In the genomic region with DNA sequence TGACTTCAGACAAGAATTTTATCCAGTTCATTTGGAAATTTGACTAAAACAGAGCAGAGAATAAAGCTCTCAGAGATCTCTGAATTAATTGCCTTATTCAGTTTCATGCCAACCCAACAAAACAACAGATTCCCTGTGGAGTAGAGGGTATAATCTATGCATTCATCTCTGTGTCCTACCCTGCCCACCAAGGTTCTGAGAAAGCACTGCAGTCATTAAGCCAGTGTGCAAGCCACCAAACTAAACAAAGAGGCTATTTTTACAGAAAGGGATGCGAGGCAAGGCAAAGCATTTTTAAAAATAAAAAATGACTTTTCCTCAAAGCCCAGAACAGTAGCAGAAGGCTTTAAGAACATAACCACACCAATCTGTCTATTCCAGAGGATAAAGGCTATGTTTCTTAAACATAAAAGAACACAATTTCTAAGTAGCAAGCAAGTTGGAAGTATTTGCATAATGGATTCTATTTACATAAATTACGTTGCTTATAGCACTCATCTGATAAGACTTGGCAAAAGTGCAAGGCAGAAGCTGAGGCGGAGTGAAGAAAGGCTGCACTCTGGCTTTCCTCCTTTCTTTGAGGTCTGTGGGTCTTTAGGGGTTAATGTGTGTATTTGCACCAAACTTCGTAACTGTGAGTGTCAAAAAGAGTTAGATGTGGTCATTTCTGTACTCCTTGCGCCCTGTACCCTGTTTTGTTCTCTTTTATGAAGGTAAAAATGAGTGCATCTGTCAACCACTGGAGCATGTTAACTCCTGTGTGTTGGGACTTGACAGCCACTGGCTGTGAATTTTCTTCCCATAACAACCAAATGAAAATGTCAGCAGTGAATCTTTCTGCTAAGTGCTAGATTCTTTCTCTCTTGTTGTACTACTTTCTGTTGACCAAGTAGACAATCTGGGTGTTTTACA, we compare ENCODE assay signal across 12 mouse cellular contexts.
DNase-seq lines count a peak whose midpoint lies in the region; ATAC-seq and TF ChIP-seq lines count a peak whose summit lies in the region.
"Had no signal": no experiment of that assay in that cellular context is flagged by ENCODE, and none has a peak within 500 bp of the region (broad histone marks: within the 10 kb centered on the region; RNA-seq: fewer than 3 reads in every experiment).

No protein-coding gene starts in this region.

- no peaks in the 10 kb centered on the region for H3K36me3 ChIP-seq in forebrain, embryonic 13.5 days (ENCODE audit: poor library complexity, severe bottlenecking)
- no peaks in the 10 kb centered on the region for H3K36me3 ChIP-seq in hindbrain, postnatal 0 days (ENCODE audit: insufficient read depth, low read length)
- H3K36me3 ChIP-seq in neural tube, embryonic 13.5 days: no peaks in the 10 kb centered on the region
- H3K36me3 ChIP-seq: heart, embryonic 15.5 days; lung, embryonic 15.5 days had no signal

- intact Hi-C loops in heart, postnatal 25 days (cut with DNase I): no loop called here

- DNase-seq in layer of hippocampus, adult 8-10 months (ENCODE audit: low spot score in 2 of 2): peak; percentile 14 to 27
- no peak for DNase-seq in layer of hippocampus, postnatal 10 days (ENCODE audit: low spot score in 2 of 2)
- peak; percentile 63 for DNase-seq in hindbrain, postnatal 0 days (ENCODE audit: low spot score)
- no peak for DNase-seq in heart, postnatal 25 days (ENCODE audit: low spot score)
- no peak for DNase-seq in ovary, postnatal 36 days (ENCODE audit: low spot score)
- DNase-seq: cerebellum, postnatal 25 days; gastrocnemius, postnatal 25 days had no signal

- no peaks in the 10 kb centered on the region for H3K27me3 ChIP-seq in forebrain, embryonic 13.5 days
- H3K27me3 ChIP-seq in hindbrain, postnatal 0 days (ENCODE audit: insufficient read depth, low read length): no peaks in the 10 kb centered on the region
- no peaks in the 10 kb centered on the region for H3K27me3 ChIP-seq in neural tube, embryonic 13.5 days
- H3K27me3 ChIP-seq: heart, embryonic 15.5 days; lung, embryonic 15.5 days had no signal

- TF ChIP-seq CTCF in hindbrain, postnatal 0 days (IDR thresholded peaks at IDR 0.05; ENCODE audit: low read depth): no peak

- peak overlapping the region; percentile 31 for H3K27ac ChIP-seq in forebrain, embryonic 13.5 days
- H3K27ac ChIP-seq in hindbrain, postnatal 0 days: peak overlapping the region; percentile 70
- H3K27ac ChIP-seq in neural tube, embryonic 13.5 days (replicated peaks): peak overlapping the region; percentile 43
- H3K27ac ChIP-seq: heart, embryonic 15.5 days; lung, embryonic 15.5 days had no signal

- no peak overlapping the region for H3K4me2 ChIP-seq in forebrain, embryonic 13.5 days
- H3K4me2 ChIP-seq in hindbrain, postnatal 0 days (ENCODE audit: low read depth, low read length): peak overlapping the region; percentile 43
- peak overlapping the region; percentile 24 for H3K4me2 ChIP-seq in neural tube, embryonic 13.5 days
- H3K4me2 ChIP-seq: heart, embryonic 15.5 days; lung, embryonic 15.5 days had no signal

- no peak overlapping the region for H3K9ac ChIP-seq in forebrain, embryonic 13.5 days
- 0 out of 2 replicates have a peak overlapping the region, but pooled peaks have one; percentile 33 for H3K9ac ChIP-seq in hindbrain, postnatal 0 days (replicated peaks; ENCODE audit: low read length)
- no peak overlapping the region for H3K9ac ChIP-seq in neural tube, embryonic 13.5 days
- H3K9ac ChIP-seq: heart, embryonic 15.5 days; lung, embryonic 15.5 days had no signal

- H3K4me3 ChIP-seq in forebrain, embryonic 13.5 days: no peak overlapping the region
- no peak overlapping the region; the same call in 1 of the 2 replicates for H3K4me3 ChIP-seq in hindbrain, postnatal 0 days (ENCODE audit: low read length)
- H3K4me3 ChIP-seq in neural tube, embryonic 13.5 days: no peak overlapping the region
- H3K4me3 ChIP-seq: heart, embryonic 15.5 days; lung, embryonic 15.5 days had no signal

- H3K4me1 ChIP-seq in forebrain, embryonic 13.5 days: peaks cover 17% of the 10 kb centered on the region
- H3K4me1 ChIP-seq in hindbrain, postnatal 0 days (ENCODE audit: insufficient read depth, low read length): no peaks in the 10 kb centered on the region; the same call in 1 of the 2 replicates
- peaks cover 20% of the 10 kb centered on the region for H3K4me1 ChIP-seq in neural tube, embryonic 13.5 days (replicated peaks)
- H3K4me1 ChIP-seq: heart, embryonic 15.5 days; lung, embryonic 15.5 days had no signal

- no peaks in the 10 kb centered on the region for H3K9me3 ChIP-seq in forebrain, embryonic 13.5 days (replicated peaks)
- no peaks in the 10 kb centered on the region for H3K9me3 ChIP-seq in hindbrain, postnatal 0 days (ENCODE audit: low read length)
- H3K9me3 ChIP-seq in neural tube, embryonic 13.5 days: no peaks in the 10 kb centered on the region
- H3K9me3 ChIP-seq: heart, embryonic 15.5 days; lung, embryonic 15.5 days had no signal

- ATAC-seq in forebrain, embryonic 13.5 days: peak; percentile 89
- ATAC-seq in hindbrain, postnatal 0 days: peak; percentile 89
- peak; percentile 87 for ATAC-seq in neural tube, embryonic 13.5 days (ENCODE audit: low read depth)
- ATAC-seq: intestine, embryonic 16.5 days had no signal

- WGBS in forebrain, embryonic 13.5 days: 21% methylated on average over 5 of the region's 5 CpGs
- 19% methylated on average over 5 of the region's 5 CpGs for WGBS in hindbrain, postnatal 0 days
- WGBS in neural tube, embryonic 13.5 days: 18% methylated on average over 5 of the region's 5 CpGs

Comparison
In these comparisons a context has a peak if more than half of its experiments do, and no peak if none do; other contexts are left out.
1. DNase-seq: peak in layer of hippocampus, adult 8-10 months (2 of 2) and hindbrain, postnatal 0 days (single experiment); none in layer of hippocampus, postnatal 10 days (0 of 2), heart, postnatal 25 days (single experiment) and ovary, postnatal 36 days (single experiment).
2. Peak in every context shown above with its lines, with median percentiles within 50 percentile points of each other: ATAC-seq and H3K27ac ChIP-seq.